Mouse (Mus musculus): ENCODE results near the gene Csmd2.
"Not testable (repeated sequence)": the region's sequence is repeated elsewhere in the genome, so short reads cannot be mapped to it uniquely, and the experiment has no call there.

Gene Csmd2

DNA sequence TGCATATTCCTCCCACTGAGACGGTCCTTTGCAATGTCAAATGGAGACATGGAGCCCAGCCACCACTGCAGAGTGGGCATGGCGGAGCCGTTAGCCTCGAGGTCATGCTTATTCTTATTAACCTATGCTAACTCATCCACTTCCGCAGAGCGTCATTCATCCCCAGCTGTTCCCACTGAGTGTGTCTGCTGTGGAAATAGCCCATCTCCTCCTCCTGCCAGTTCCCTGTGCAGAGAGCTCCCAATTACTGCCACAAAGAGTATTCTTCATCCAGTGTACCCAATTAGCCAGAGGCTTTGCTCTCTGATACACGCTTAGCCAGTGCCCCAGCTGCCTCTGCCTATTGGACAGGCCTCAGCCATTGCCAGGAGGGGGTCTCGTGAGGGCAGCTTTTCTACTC lies 504.4 kb downstream of the Csmd2 start:
- DNase-seq (ENCODE audit: low spot score in 2 of 2): no peak

GRCm38 (mm10) chr4:128499980-128500379 lies 512.3 kb downstream of the Csmd2 start:
- DNase-seq (ENCODE audit: low spot score in 2 of 2): no peak

GRCm38 (mm10) chr4:128506878-128507277 lies 519.2 kb downstream of the Csmd2 start:
- no peak for DNase-seq (ENCODE audit: low spot score in 2 of 2)

- DNase-seq (ENCODE audit: low spot score in 2 of 2): no peak
Measured at GRCm38 (mm10) chr4:128509885-128510284, 522.2 kb downstream of the Csmd2 start.

- no peak for DNase-seq (ENCODE audit: low spot score in 2 of 2)
Measured at GRCm38 (mm10) chr4:128514496-128514895, 526.8 kb downstream of the Csmd2 start.

GRCm38 (mm10) chr4:128521276-128521675 lies 533.6 kb downstream of the Csmd2 start:
- DNase-seq (ENCODE audit: low spot score in 2 of 2): no peak

- no peak for DNase-seq (ENCODE audit: low spot score in 2 of 2)
Measured at GRCm38 (mm10) chr4:128543378-128543777, 555.7 kb downstream of the Csmd2 start.

- DNase-seq (ENCODE audit: low spot score in 2 of 2): not testable (repeated sequence)
Measured at GRCm38 (mm10) chr4:128543956-128544486, 556.4 kb downstream of the Csmd2 start.

DNA sequence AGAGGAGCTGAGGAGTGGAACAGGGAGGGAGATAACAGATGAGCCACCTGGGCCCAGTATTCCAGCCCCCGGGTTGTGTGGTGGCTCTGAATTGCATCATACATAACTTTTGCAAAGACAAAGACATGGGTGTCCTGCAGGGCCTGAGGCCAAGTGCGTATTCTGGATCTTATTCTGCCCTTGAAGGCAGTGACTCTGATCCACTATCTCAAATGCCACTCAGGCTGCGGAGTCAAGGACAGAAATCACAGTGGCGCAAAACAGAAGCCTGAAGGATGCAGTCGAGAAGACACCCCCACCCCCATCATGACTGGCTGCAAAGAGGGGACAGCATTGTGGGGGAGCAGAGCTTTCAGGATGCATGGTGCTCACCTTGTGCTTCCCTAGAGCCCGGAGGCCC lies 563.1 kb downstream of the Csmd2 start:
- DNase-seq (ENCODE audit: low spot score in 2 of 2): no peak

DNA sequence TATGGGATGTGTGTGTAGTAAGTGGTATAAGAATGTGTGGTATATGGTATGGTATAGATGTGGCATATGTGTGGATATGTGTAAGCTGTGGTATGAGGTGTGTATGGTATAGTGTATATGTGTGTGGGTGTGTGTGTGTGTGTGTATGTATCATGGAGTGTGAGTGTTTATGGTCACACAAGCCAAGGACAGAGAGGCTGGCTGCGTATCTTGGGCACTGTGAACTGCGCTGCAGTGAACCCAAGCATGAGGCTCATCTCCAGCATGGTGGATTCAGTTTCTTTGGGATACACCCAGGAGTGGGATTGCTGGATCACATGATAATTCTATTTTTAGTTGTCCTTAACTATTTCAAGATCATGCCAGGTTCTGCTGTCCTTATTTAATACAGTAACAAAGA lies 566.5 kb downstream of the Csmd2 start:
- DNase-seq (ENCODE audit: low spot score in 2 of 2): no peak

DNA sequence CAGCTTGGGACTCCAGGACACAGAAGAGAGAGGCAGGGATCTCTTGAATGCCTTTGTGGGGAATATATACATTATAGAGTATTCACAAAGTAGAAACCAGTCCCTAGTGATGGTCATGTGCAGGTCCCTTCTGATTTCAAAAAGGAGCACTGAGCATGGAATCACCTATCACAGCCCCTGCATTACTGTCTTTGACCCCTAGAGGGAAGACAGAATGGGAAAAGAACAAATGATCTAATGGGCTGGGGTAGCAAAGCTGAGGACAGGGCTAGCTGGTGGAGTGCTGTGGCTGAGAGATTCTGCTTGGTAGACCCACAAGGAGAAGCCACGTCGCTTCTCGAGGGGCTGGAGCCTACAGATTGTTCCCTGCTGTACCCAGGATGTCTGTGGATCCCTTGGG lies 572.7 kb downstream of the Csmd2 start:
- DNase-seq (ENCODE audit: low spot score in 2 of 2): no peak

GRCm38 (mm10) chr4:128575811-128576210 lies 588.2 kb downstream of the Csmd2 start:
- DNase-seq (ENCODE audit: low spot score in 2 of 2): no peak

- DNase-seq (ENCODE audit: low spot score in 2 of 2): peak; percentile 22 to 54
Measured at GRCm38 (mm10) chr4:128579182-128579581, 591.5 kb downstream of the Csmd2 start.

DNA sequence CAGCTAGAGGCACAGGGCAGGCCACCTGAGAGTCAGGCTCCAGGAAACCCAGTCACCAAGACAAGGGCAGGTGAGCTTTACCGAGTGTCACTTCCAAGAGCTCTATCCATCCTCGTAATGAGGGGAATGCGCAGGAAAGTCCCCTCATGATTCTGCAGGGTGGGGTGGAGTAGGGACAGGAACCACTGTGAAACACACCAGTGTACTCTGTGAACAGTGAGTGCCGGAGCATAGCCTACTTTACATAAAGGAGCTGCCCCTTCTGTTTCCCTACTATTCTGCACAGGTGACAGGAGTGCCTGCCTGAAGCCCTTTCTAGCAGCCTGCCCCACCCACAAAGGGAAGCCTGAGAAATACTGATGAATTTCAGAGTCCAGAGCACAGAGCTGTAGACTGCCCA lies 605.6 kb downstream of the Csmd2 start:
- DNase-seq (ENCODE audit: low spot score in 2 of 2): no peak

GRCm38 (mm10) chr4:128594062-128594461 lies 606.4 kb downstream of the Csmd2 start:
- peak in 1 of 2 experiments; percentile 32 for DNase-seq (ENCODE audit: low spot score in 2 of 2)

DNA sequence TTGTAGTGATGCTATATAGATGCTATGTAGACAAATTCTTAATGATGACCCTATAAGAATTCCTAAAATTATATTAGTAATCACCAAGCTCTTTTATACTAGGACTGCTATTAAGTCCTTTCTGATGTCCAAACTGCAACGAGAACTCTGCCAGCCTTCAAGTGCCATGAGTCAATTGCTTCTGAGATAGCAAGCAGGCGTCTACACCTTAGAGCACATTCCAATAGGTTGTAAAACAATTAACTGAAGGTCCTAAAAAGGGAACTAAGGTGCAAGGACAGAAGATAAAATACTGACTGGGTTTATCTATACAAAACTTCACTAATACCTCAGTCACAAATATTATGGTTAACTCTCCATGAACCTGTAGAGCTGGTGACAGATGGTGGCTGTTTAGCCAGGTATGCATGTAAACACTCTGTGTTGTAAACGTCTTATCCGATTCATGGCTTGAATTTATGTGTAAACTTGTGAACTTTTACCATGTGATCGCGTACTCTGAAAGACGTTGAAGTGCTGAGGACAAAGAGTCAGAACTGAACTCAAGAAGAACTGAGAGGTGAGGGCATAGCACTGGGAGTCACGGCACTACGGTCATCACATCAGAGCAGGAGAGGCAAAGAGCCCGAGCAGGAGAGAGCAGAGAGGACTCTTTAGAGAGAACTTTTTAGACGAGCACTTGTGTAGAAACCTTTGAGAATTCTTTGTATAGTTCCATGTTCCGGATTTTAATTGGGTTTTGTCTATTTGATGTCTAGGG lies 610.3 kb downstream of the Csmd2 start:
- no peak for DNase-seq (ENCODE audit: low spot score in 2 of 2)

GRCm38 (mm10) chr4:128606586-128606985 lies 618.9 kb downstream of the Csmd2 start:
- no peak for DNase-seq (ENCODE audit: low spot score in 2 of 2)

DNA sequence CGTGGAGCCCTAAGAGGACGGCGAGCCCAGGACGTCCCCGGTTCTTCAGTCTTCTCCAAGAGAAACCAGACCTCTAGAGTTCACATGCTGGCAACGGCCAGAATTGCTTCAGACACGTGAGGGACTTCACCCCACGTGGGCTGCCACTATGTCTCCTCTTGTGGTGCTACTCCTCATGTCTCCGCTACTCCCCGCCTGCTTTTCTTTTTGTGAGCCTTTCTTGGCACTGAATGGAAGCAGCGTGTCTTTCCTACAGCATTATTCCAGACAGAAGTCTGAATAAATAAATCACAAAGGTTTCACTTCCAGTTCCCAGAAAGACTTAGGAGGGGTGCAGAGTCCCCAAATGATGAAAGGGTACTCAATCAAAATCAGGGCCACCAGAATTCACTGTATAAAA lies 620.0 kb downstream of the Csmd2 start:
- DNase-seq (ENCODE audit: low spot score in 2 of 2): no peak

DNA sequence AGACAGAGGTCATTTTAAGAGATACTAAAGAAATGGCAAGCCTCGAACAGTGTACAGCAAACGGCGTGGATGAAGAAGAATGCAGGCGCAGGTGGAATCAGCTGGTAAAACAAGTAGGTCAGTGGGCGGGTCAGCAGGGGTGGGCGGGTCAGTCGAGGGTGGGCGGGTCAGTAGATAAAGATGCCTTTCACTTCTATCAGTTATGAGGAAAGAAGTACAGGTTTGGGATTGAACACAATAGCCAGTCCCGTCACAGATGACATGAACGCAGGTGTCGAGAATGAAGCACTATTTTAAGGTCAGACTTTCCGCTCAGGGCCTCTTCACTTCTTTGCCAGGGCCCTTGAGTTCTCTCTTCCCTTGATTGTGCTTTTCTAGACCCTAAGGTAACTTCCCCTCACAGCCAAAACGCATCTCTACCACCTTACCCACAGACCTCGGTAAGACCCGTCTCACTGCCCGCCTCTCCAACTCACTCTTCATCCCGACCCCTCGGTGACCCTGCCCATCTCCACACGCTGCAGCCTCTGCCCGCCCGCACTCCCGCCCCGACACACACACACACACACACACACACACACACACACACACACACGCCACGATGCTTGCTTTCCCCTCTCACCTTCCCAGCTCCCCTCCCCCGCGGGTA lies 621.7 kb downstream of the Csmd2 start:
- DNase-seq (ENCODE audit: low spot score in 2 of 2): no peak

- peak; percentile 93 to 94 for DNase-seq (ENCODE audit: low spot score in 2 of 2)
Measured at GRCm38 (mm10) chr4:128609925-128610402, 622.3 kb downstream of the Csmd2 start, which contains the start of gene Zscan20. Zscan20 (minus strand) TSS chr4:128610098.

DNA sequence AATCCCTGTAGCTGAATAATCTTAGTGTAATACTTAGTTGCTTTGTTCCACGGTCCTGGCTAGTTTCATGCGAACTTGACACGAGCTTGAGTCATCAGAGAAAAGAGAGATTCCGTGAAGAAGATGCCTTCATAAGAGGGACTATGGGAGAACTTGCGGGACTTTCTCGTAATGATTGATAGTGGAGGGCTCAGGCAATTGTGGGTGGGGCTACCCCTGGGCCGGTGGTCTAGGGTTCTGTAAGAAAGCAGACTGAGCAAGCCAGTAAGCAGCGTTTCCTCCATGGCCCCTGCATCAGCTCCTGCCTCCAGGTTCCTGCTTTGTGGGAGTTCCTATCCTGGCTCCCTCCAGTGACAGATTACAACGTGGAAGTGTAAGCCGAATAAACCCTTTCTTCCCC lies 623.0 kb downstream of the Csmd2 start:
- no peak for DNase-seq (ENCODE audit: low spot score in 2 of 2)

DNA sequence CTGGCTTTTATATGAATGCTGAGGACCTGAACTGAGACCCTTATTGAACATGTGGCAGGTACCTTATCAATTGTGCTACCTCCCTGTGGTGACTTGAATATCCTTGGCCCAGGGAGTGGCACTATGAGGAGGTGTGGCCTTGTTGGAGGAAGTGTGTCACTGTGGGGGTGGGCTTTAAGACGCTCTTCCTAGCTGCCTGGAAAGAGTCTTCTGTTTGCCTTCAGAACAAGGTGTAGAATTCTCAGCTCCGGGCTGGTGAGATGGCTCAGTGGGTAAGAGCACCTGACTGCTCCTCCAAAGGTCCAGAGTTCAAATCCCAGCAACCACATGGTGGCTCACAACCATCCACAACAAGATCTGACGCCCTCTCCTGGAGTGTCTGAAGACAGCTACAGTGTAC lies 624.1 kb downstream of the Csmd2 start:
- DNase-seq (ENCODE audit: low spot score in 2 of 2): not testable (repeated sequence)

- peak in 1 of 2 experiments; percentile 49 for DNase-seq (ENCODE audit: low spot score in 2 of 2)
Measured at GRCm38 (mm10) chr4:128613326-128613725, 625.7 kb downstream of the Csmd2 start.
